Mouse (Mus musculus) liver, postnatal 0 days (tissue): Measurements from ENCODE around the gene Mfsd12. TPM values are rescaled to one million over a fixed set of nuclear protein-coding genes. Genes with fewer than 3 reads are reported as not detected.

Source experiments
- ATAC-seq: fragments of 200-750 bp; cut with Nextera tagmentation; 2 replicates; pipeline ENCODE4 v1.8.0; 2017; ENCODE audit warnings: mild to moderate bottlenecking, moderate library complexity
- DNase-seq: peaks from one replicate; pipeline ENCODE4 v3.0.0-alpha.2; 2016
- H3K27ac ChIP-seq: fragments of 300-500 bp; sonication (generic); 2 replicates; pipeline ENCODE4 v1.5.1; 2014; ENCODE audit warnings: antibody characterized with exemption, moderate library complexity, mild to moderate bottlenecking, low read depth
- H3K27me3 ChIP-seq: fragments of 300-500 bp; sonication (generic); 2 replicates; pipeline ENCODE4 v1.6.1; 2014; ENCODE audit warnings: low read length, control low read depth, mixed read lengths; ENCODE audit not compliant: insufficient read depth
- H3K36me3 ChIP-seq: fragments of 300-500 bp; sonication (generic); replicated peaks from 2 replicates; pipeline ENCODE4 v1.6.1; 2014; ENCODE audit warnings: mild to moderate bottlenecking, control low read depth, low read length, moderate library complexity, mixed read lengths; ENCODE audit not compliant: insufficient read depth
- H3K4me1 ChIP-seq: fragments of 300-500 bp; sonication (generic); 2 replicates; pipeline ENCODE4 v1.6.1; 2014; ENCODE audit warnings: antibody characterized with exemption, mild to moderate bottlenecking, control low read depth; ENCODE audit not compliant: insufficient read depth
- H3K4me2 ChIP-seq: fragments of 300-500 bp; sonication (generic); 2 replicates; pipeline ENCODE4 v1.6.1; 2014; ENCODE audit warnings: low read depth, mild to moderate bottlenecking, low read length, moderate library complexity, mixed read lengths
- H3K4me3 ChIP-seq: fragments of 300-500 bp; sonication (generic); 2 replicates; pipeline ENCODE4 v1.5.1; 2014; ENCODE audit warnings: low read depth, low read length
- H3K9ac ChIP-seq: fragments of 300-500 bp; sonication (generic); replicated peaks from 2 replicates; pipeline ENCODE4 v1.6.1; 2014; ENCODE audit warnings: mild to moderate bottlenecking, moderate library complexity
- H3K9me3 ChIP-seq: fragments of 300-500 bp; sonication (generic); 2 replicates; pipeline ENCODE4 v1.6.1; 2016; ENCODE audit warnings: mild to moderate bottlenecking, control low read depth, low read length, mixed read lengths
- CTCF ChIP-seq: sonication (generic); IDR thresholded peaks from 2 replicates; pipeline ENCODE4 v1.5.1; 2016; ENCODE audit warnings: antibody characterized with exemption, low read depth
- EP300 ChIP-seq: IDR thresholded peaks from 2 replicates; pipeline ENCODE4 v1.6.1; 2016; ENCODE audit warnings: antibody characterized with exemption, low read depth, mild to moderate bottlenecking
- WGBS: fragments of 180-500 bp; shearing (Covaris S2); extraction: QIAGEN DNeasy Blood & Tissue Kit; methylation state at CpG from one replicate; pipeline ENCODE4 v1.1.7; 2014; ENCODE audit not compliant: insufficient replicate concordance; 5-methylcytosine and 5-hydroxymethylcytosine counted together
- microRNA-seq: library from miRNA; unstranded; fragments of <30 nt; microRNA quantifications from one replicate; pipeline ENCODE4, GENCODE M21; 2016
- polyA plus RNA-seq: library from polyadenylated mRNA; unstranded; fragments of >200 nt; fragmentation: Nextera tagmentation; extraction: Ambion mirVana; gene quantifications from 2 replicates; pipeline ENCODE4 v1.2.1, GENCODE M21; 2015

Gene Mfsd12
- polyA plus RNA-seq, 1 experiment from 2014 or later = 7.9 TPM

DNA sequence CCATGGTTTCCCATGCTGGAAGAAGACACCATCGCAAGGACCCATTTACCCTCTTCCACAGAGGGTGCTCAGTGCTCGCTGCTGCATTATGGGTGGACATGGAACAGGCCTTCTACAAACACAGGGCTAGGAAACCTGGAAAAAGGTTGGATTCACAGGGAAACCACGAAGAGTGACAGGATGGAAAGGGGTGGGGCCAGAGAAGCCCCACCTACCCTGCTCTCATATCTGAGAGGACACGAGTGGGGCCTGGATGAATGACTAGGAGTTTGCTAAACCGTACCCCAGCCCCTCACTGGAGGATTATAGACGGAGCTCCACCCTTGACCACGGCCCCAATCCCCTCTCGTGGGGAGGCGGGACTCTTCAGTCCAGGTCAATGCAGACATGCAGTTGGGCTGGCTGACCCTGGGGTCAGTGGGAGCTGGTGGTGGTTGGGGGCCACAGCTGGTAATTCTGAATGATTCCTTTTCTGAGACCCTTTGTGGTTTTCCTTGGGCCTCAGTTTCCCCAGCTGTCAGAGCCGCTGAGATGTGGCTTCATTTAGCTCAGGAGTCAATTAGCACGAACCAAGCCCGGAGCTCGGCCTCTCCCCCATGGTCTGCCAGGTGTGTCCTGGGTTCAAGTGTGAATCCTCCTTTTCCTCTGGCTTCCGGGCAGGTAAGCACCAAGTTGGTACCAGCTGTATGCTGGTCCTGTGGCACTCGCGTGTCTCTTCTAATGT is 55.5 kb downstream of the Mfsd12 start:
- DNase-seq (no peak), ATAC-seq (no peak)
- no peaks in the 10 kb centered on the region for H3K9me3 ChIP-seq
- no peak overlapping the region for H3K4me2 ChIP-seq
- H3K4me1 ChIP-seq = peaks cover 81% of the 10 kb centered on the region
- H3K36me3 ChIP-seq = no peaks in the 10 kb centered on the region; the same call in 1 of the 2 replicates
- H3K4me3 ChIP-seq = no peak overlapping the region
- H3K27me3 ChIP-seq = peaks cover 4% of the 10 kb centered on the region; the same call in 1 of the 2 replicates
- 66% methylated on average over 16 of the region's 16 CpGs for WGBS
- H3K27ac ChIP-seq = peak overlapping the region; percentile 70
- H3K9ac ChIP-seq = no peak overlapping the region
- no peak for TF ChIP-seq CTCF
- no peak for TF ChIP-seq EP300

DNA sequence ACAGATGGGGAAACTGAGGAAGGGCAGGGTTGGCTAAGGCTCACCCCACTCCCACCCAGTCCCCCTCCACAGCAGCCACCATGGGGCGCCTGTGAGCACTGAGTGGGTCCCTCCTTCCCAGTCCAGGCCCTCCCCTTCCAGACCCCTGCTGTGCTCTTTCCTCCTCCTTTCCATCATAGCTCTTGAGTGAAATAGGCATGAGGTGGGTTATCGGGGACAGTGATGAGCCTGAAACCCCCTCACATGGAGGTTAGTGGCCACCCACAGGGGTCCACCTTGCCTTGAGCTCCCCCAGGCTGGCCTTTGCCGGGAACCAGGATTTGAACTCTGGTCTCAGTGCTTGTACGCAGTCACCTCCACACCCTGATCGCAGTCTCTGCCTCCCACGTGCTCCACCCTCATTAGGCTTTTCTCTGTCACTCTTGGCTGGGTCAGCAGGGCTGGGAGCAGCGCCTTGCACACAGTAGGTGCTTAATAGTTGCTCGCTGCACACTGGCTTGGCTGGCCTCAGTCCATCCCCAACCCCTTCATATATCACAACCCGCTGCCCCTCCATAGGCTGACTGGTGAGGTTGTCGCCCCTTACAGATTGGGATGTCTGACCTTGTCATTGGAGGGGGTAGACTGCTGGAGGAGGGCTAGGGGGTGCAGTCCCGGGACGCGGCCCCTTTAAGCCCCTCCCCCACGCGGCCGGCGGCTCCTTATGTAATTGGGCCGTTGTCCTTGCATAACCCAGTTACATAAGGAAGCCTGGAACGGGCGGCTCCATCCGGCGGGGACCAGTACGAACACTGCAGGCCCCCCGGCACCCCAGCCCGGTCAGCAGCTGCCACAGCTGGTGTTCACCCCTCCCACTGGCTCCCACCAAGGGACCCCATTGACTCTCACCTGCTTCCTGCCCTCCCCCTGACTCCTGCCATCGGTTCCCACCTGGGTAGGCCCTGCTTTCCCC is 56.3 kb downstream of the Mfsd12 start:
- Histone ChIP-seq H3K27me3 (peaks cover under 1% of the 10 kb centered on the region; the same call in 1 of the 2 replicates), H3K9me3 (no peaks in the 10 kb centered on the region), H3K9ac (peak overlapping the region; percentile 58), H3K27ac (peak overlapping the region; percentile 82), H3K4me2 (peak overlapping the region; percentile 65), H3K4me3 (peak overlapping the region; percentile 31), H3K4me1 (peaks cover 75% of the 10 kb centered on the region), H3K36me3 (no peaks in the 10 kb centered on the region; the same call in 1 of the 2 replicates)
- TF ChIP-seq EP300 = peak; percentile 78
- TF ChIP-seq CTCF = 0 out of 2 replicates have a peak, but pooled peaks have one; percentile 4
- DNase-seq (peak; percentile 79), ATAC-seq (peak; percentile 40)
- 25% methylated on average over 26 of the region's 26 CpGs for WGBS

DNA sequence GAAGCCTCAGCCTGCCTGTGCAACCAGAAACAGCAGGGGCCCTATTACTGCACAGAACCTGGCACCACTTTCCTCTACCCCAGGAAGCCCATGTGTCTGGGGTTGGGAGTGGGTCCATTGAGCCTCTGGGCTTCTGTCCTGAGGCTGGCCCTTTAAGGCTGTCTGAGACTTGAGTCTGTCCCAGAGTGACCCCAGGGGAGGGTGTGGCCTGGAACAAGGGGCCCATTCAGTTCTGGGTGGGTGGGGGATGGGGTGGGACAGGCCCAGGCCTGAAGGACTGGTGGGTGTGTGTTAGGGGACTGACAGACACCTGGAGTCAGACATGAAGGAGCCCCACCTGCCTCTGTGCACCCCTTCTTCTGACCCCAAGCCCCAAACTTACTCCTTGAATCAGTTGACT is 57.4 kb downstream of the Mfsd12 start:
- Histone ChIP-seq H3K27me3 (no peaks in the 10 kb centered on the region), H3K9me3 (no peaks in the 10 kb centered on the region), H3K36me3 (peaks cover 2% of the 10 kb centered on the region; the same call in 1 of the 2 replicates), H3K4me1 (peaks cover 70% of the 10 kb centered on the region), H3K4me3 (0 out of 2 replicates have a peak overlapping the region, but pooled peaks have one; percentile 31), H3K9ac (peak overlapping the region; percentile 58; the same call in 1 of the 2 replicates), H3K27ac (peak overlapping the region; percentile 82), H3K4me2 (peak overlapping the region; percentile 65)
- TF ChIP-seq CTCF (no peak), EP300 (no peak)
- ATAC-seq (no peak), DNase-seq (no peak)

DNA sequence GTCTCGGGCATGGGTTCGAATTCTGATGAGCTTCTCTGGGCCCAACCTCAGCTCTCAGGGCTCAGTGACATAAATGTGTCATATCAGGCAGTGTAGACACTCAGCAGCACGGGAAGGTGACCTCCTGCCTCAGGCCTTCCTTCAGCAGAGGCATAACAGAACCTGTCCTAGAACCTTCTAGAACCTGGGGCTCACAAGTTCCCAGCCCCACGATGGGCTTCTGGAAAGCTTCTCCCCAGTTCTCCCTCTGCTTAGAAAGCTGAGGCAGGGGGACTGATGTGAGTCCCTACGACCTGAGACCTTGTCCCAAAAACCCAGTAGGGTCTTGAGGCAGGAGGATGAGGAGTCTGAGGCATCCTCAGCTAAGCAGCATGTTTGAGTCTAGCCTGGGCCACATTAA is 57.9 kb downstream of the Mfsd12 start:
- Histone ChIP-seq H3K4me1 (peaks cover 67% of the 10 kb centered on the region), H3K4me2 (no peak overlapping the region; the same call in 1 of the 2 replicates), H3K9me3 (no peaks in the 10 kb centered on the region), H3K9ac (no peak overlapping the region), H3K36me3 (peaks cover 2% of the 10 kb centered on the region; the same call in 1 of the 2 replicates), H3K27me3 (no peaks in the 10 kb centered on the region), H3K4me3 (no peak overlapping the region), H3K27ac (peak overlapping the region; percentile 82)
- no peak for ATAC-seq
- DNase-seq = no peak
- WGBS = 75% methylated on average over 5 of the region's 5 CpGs
- no peak for TF ChIP-seq EP300
- no peak for TF ChIP-seq CTCF

Small RNAs within 50 kb of the gene (microRNA-seq; reads per million reads assigned to microRNA genes)
- not detected for gene Mir6913

Other genes with a start within 250 kb of the Mfsd12 start
- 29.7 and 33.8 TPM in 2 replicates for gene Zbtb7a, start 222.3 kb upstream of the Mfsd12 start, polyA plus RNA-seq
- 14.6 and 16.1 TPM in 2 replicates for gene Pias4, start 189.6 kb upstream of the Mfsd12 start, polyA plus RNA-seq
- 310 and 313 TPM in 2 replicates for gene Eef2, start 180.9 kb upstream of the Mfsd12 start, polyA plus RNA-seq
- gene Dapk3, start 174.5 kb upstream of the Mfsd12 start, polyA plus RNA-seq = 15.3 and 17.2 TPM in 2 replicates
- not detected in 2 replicates for gene 4930442H23Rik, start 173.6 kb upstream of the Mfsd12 start, polyA plus RNA-seq
- not detected in 2 replicates for gene Nmrk2, start 155.4 kb upstream of the Mfsd12 start, polyA plus RNA-seq
- gene Atcay, start 126.7 kb upstream of the Mfsd12 start, polyA plus RNA-seq = not detected in 2 replicates
- 0.09 and 0.61 TPM in 2 replicates for gene Zfr2, start 124.3 kb upstream of the Mfsd12 start, polyA plus RNA-seq
- gene Matk, start 104.6 kb upstream of the Mfsd12 start, polyA plus RNA-seq = 1.7 TPM in 2 replicates
- 110 and 112 TPM in 2 replicates for gene Mrpl54, start 90.6 kb upstream of the Mfsd12 start, polyA plus RNA-seq
- 21.1 and 23.2 TPM in 2 replicates for gene Apba3, start 90.5 kb upstream of the Mfsd12 start, polyA plus RNA-seq
- 1.7 and 1.8 TPM in 2 replicates for gene Tjp3, start 65.9 kb upstream of the Mfsd12 start, polyA plus RNA-seq
- 8.8 and 9.7 TPM in 2 replicates for gene Pip5k1c, start 64.5 kb upstream of the Mfsd12 start, polyA plus RNA-seq
- gene Cactin, start 36.4 kb upstream of the Mfsd12 start, polyA plus RNA-seq = 12.4 and 12.9 TPM in 2 replicates
- gene Tbxa2r, start 28.8 kb upstream of the Mfsd12 start, polyA plus RNA-seq = 5.2 and 5.4 TPM in 2 replicates
- 0.02 and 0.08 TPM in 2 replicates for gene Gipc3, start 14.2 kb upstream of the Mfsd12 start, polyA plus RNA-seq
- gene Hmg20b, start 7.0 kb upstream of the Mfsd12 start, polyA plus RNA-seq = 26.4 and 27.1 TPM in 2 replicates
- 0.71 and 0.94 TPM in 2 replicates for gene 4930404N11Rik, start 8.3 kb downstream of the Mfsd12 start, polyA plus RNA-seq
- gene Fzr1, start 21.0 kb downstream of the Mfsd12 start, polyA plus RNA-seq = 69.7 and 74.6 TPM in 2 replicates
- 39.3 and 42.1 TPM in 2 replicates for gene Dohh, start 26.9 kb downstream of the Mfsd12 start, polyA plus RNA-seq
- gene Gm48551, start 27.0 kb downstream of the Mfsd12 start, polyA plus RNA-seq = 0.40 and 0.70 TPM in 2 replicates
- gene Gm48552, start 31.5 kb downstream of the Mfsd12 start, polyA plus RNA-seq = not detected in 2 replicates
- gene Smim24, start 35.6 kb downstream of the Mfsd12 start, polyA plus RNA-seq = 1.7 and 2.0 TPM in 2 replicates
- 19.6 and 21.1 TPM in 2 replicates for gene Nfic, start 98.1 kb downstream of the Mfsd12 start, polyA plus RNA-seq
- gene Celf5, start 125.2 kb downstream of the Mfsd12 start, polyA plus RNA-seq = not detected in 2 replicates
- 29.2 and 30.6 TPM in 2 replicates for gene Ncln, start 138.9 kb downstream of the Mfsd12 start, polyA plus RNA-seq
- gene S1pr4, start 142.6 kb downstream of the Mfsd12 start, polyA plus RNA-seq = 6.3 and 7.4 TPM in 2 replicates
- gene Gna15, start 166.7 kb downstream of the Mfsd12 start, polyA plus RNA-seq = 4.0 and 4.4 TPM in 2 replicates
- gene Gna11, start 187.7 kb downstream of the Mfsd12 start, polyA plus RNA-seq = 18.3 and 19.2 TPM in 2 replicates
- 256 and 266 TPM in 2 replicates for gene Aes, start 202.0 kb downstream of the Mfsd12 start, polyA plus RNA-seq
- gene Tle2, start 217.1 kb downstream of the Mfsd12 start, polyA plus RNA-seq = 1.2 and 2.2 TPM in 2 replicates
- gene Tle6, start 243.6 kb downstream of the Mfsd12 start, polyA plus RNA-seq = 2.9 and 3.0 TPM in 2 replicates
- 0.13 TPM in 2 replicates for gene BC025920, start 248.8 kb downstream of the Mfsd12 start, polyA plus RNA-seq